Mouse (Mus musculus) hindbrain, embryonic 11.5 days (tissue): ENCODE measurements around the gene Gm10229. TPM values are rescaled to one million over a fixed set of nuclear protein-coding genes. Genes with fewer than 3 reads are reported as not detected.
"Not testable (repeated sequence)": the region's sequence is repeated elsewhere in the genome, so short reads cannot be mapped to it uniquely, and the experiment has no call there.

Source experiments
- ATAC-seq: fragments of 200-750 bp; cut with Nextera tagmentation; 2 replicates; pipeline ENCODE4 v1.8.0; 2017; ENCODE audit warnings: mild to moderate bottlenecking, moderate TSS enrichment, moderate library complexity; ENCODE audit not compliant: low FRiP score
- DNase-seq: peaks from one replicate; pipeline ENCODE4 v3.0.0-alpha.2; 2015; ENCODE audit warnings: low spot score
- H3K27ac ChIP-seq: fragments of 300-500 bp; sonication (generic); 2 replicates; pipeline ENCODE4 v1.5.1; 2014; ENCODE audit warnings: mild to moderate bottlenecking, low read depth, low read length
- H3K27me3 ChIP-seq: fragments of 300-500 bp; sonication (generic); 2 replicates; pipeline ENCODE4 v1.6.1; 2014; ENCODE audit warnings: mild to moderate bottlenecking, low read length, moderate library complexity, mixed read lengths; ENCODE audit not compliant: control insufficient read depth, insufficient read depth
- H3K36me3 ChIP-seq: fragments of 300-500 bp; sonication (generic); 2 replicates; pipeline ENCODE4 v1.6.1; 2014; ENCODE audit warnings: mild to moderate bottlenecking, low read length, moderate library complexity, mixed read lengths; ENCODE audit not compliant: control insufficient read depth, insufficient read depth
- H3K4me1 ChIP-seq: fragments of 300-500 bp; sonication (generic); replicated peaks from 2 replicates; pipeline ENCODE4 v1.6.1; 2014; ENCODE audit warnings: low read length, mixed read lengths; ENCODE audit not compliant: control insufficient read depth, insufficient read depth
- H3K4me2 ChIP-seq: fragments of 300-500 bp; sonication (generic); replicated peaks from 2 replicates; pipeline ENCODE4 v1.6.1; 2014; ENCODE audit warnings: mild to moderate bottlenecking, low read depth, low read length
- H3K4me3 ChIP-seq: fragments of 300-500 bp; sonication (generic); 2 replicates; pipeline ENCODE4 v1.5.1; 2014; ENCODE audit warnings: low read depth, low read length
- H3K9ac ChIP-seq: fragments of 300-500 bp; sonication (generic); 2 replicates; pipeline ENCODE4 v1.6.1; 2014; ENCODE audit warnings: low read depth, low read length
- H3K9me3 ChIP-seq: fragments of 300-500 bp; sonication (generic); 2 replicates; pipeline ENCODE4 v1.6.1; 2016; ENCODE audit warnings: low read length; ENCODE audit not compliant: control insufficient read depth
- WGBS: fragments of 180-500 bp; shearing (Covaris S2); extraction: QIAGEN DNeasy Blood & Tissue Kit; methylation state at CpG from one replicate; pipeline ENCODE4 v1.1.7; 2014; 5-methylcytosine and 5-hydroxymethylcytosine counted together
- polyA plus RNA-seq: library from polyadenylated mRNA; unstranded; fragments of >200 nt; fragmentation: Nextera tagmentation; extraction: Ambion mirVana; gene quantifications from 2 replicates; pipeline ENCODE4 v1.2.1, GENCODE M21; 2014

Gene Gm10229
- not detected in 2 replicates for polyA plus RNA-seq

DNA sequence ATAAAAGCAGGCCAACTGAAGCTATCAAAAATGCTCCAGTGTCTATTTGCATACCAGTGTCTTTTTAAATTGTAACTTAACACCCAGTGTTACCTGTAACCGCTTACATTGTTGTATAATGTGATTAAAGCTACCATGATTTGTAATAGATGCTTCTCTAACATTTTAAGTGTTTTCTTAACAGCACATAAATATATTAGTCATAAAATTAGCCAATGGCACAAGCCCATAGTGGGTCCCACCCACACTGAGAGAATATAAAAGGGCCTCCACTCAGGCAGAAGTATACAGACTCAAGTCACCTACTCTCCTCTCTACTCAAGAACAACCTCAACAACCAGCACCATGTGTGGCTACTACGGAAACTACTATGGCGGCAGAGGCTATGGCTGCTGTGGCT, at the start of gene Gm10229:
TSS of gene Gm10229 (plus strand) at position 301 of the 400 bp plus-strand sequence.
- H3K4me1 ChIP-seq, H3K4me2 ChIP-seq, H3K27ac ChIP-seq, H3K27me3 ChIP-seq, H3K4me3 ChIP-seq, ATAC-seq, H3K9ac ChIP-seq, DNase-seq, H3K9me3 ChIP-seq, H3K36me3 ChIP-seq: not testable (repeated sequence)
- 92% methylated on average over 1 of the region's 3 CpGs for WGBS

DNA sequence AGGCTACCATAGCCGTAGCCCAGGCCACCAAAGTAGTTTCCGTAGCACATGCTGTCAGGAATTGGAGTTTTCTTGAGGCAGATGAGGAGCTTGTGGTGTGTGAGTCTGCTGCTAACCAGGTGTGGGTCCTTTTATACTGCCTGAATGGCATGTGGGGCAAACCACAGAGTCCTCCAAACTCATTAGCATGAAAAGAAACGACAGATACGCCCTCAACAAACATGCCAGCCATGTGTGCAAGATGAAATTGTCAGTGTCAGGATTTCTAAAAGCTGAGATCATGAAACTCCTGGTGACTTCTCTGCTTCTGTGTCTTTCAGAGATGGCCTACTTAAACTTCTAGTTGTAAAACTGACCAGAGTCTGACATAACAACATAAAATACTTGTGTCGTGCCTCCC, 4.4 kb upstream of the Gm10229 start, which contains the start of gene Krtap22-2:
TSS of gene Krtap22-2 (minus strand) at position 101 of the 400 bp plus-strand sequence.
- WGBS: 85% methylated on average over 5 of the region's 5 CpGs
- H3K9ac ChIP-seq: no peak within 1 kb of the TSS
- H3K36me3 ChIP-seq: no peaks in the 10 kb centered on the region
- DNase-seq (no peak), ATAC-seq (no peak)
- H3K27me3 ChIP-seq: no peaks in the 10 kb centered on the region
- H3K4me1 ChIP-seq: no peaks in the 10 kb centered on the region
- H3K4me3 ChIP-seq: no peak within 1 kb of the TSS
- H3K27ac ChIP-seq: no peak within 1 kb of the TSS
- H3K4me2 ChIP-seq: no peak within 1 kb of the TSS
- no peaks in the 10 kb centered on the region for H3K9me3 ChIP-seq

DNA sequence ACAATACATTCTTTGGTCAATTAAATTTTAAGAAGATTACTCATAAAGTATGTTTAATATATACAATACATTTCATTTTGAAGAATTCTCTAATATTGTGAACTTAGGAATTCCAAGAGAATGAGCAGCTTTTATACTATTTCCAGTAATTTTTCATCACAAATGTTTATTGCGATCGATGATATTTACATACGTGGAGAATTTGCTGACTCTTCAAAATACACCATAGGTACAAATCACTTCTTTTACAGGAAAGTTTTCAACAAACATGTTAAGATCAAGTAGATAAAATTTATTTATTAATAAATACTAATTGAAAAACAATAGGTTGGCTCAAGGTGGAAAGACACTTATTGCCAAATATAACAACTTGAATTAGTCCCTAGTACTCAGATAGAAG, 1.1 kb upstream of the Gm10229 start:
- H3K27ac ChIP-seq: no peak overlapping the region
- 94% methylated on average over 3 of the region's 3 CpGs for WGBS
- H3K27me3 ChIP-seq: no peaks in the 10 kb centered on the region
- H3K9me3 ChIP-seq: no peaks in the 10 kb centered on the region
- H3K4me2 ChIP-seq: no peak overlapping the region
- no peak for ATAC-seq
- H3K9ac ChIP-seq: no peak overlapping the region
- no peaks in the 10 kb centered on the region for H3K4me1 ChIP-seq
- no peaks in the 10 kb centered on the region for H3K36me3 ChIP-seq
- DNase-seq: no peak
- H3K4me3 ChIP-seq: no peak overlapping the region

DNA sequence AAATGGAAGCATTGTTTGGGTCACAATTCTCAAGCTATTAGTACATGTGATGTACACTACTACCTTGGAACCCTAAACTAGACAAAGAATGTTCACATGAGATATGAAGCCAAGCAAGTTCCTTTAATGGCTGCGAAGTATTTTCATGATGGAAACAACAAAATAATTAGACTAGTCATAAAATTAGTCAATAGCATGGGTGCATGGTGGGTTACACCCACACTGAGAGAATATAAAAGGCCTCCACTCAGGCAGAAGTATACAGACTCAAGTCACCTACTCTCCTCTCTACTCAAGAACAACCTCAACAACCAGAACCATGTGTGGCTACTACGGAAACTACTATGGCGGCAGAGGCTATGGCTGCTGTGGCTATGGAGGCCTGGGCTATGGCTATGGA, 16.3 kb downstream of the Gm10229 start, which contains the start of gene Krtap6-1:
TSS of gene Krtap6-1 (plus strand) at position 301 of the 400 bp plus-strand sequence.
- 94% methylated on average over 3 of the region's 3 CpGs for WGBS
- H3K36me3 ChIP-seq, H3K4me2 ChIP-seq, H3K27me3 ChIP-seq, H3K27ac ChIP-seq, H3K9me3 ChIP-seq, H3K4me1 ChIP-seq, H3K9ac ChIP-seq, ATAC-seq, H3K4me3 ChIP-seq, DNase-seq: not testable (repeated sequence)

DNA sequence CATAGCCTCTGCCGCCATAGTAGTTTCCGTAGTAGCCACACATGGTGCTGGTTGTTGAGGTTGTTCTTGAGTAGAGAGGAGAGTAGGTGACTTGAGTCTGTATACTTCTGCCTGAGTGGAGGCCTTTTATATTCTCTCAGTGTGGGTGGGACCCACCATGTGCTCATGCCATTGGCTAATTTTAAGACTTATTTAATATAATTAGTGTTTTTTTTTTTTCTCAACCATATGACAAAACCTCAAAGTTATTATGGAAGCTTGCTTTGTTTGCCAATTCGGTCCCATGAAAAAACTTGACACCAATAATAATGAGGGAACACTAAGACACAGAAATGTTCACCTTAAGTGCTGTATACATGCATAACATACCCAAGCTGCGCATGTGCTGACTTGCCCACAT, 26.3 kb downstream of the Gm10229 start, which contains the start of gene Gm10228:
TSS of gene Gm10228 (minus strand) at position 101 of the 400 bp plus-strand sequence.
- not testable (repeated sequence) for H3K27me3 ChIP-seq, H3K4me2 ChIP-seq, H3K4me3 ChIP-seq, ATAC-seq, H3K9ac ChIP-seq, H3K36me3 ChIP-seq, DNase-seq, H3K9me3 ChIP-seq, H3K4me1 ChIP-seq, H3K27ac ChIP-seq
- 93% methylated on average over 2 of the region's 4 CpGs for WGBS

DNA sequence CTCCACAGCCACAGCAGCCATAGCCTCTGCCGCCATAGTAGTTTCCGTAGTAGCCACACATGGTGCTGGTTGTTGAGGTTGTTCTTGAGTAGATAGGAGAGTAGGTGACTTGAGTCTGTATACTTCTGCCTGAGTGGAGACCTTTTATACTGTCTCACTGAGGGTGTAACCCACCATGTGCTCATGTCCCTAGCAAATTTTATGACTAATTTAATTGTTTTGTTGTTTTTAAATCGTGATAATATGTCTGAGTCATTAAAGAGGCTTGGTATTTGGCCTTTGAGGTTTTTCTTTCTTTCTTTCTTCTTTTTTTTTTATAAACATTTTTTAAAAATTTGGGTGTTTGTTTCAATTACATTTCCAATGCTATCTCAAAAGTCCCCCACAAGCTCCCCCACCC, 32.7 kb downstream of the Gm10229 start, which contains the start of gene Krtap6-5:
TSS of gene Krtap6-5 (minus strand) at position 101 of the 400 bp plus-strand sequence.
- H3K4me3 ChIP-seq: no peak within 1 kb of the TSS
- no peaks in the 10 kb centered on the region for H3K27me3 ChIP-seq
- no peak within 1 kb of the TSS for H3K4me2 ChIP-seq
- H3K27ac ChIP-seq: no peak within 1 kb of the TSS
- DNase-seq: no peak
- H3K4me1 ChIP-seq: no peaks in the 10 kb centered on the region
- no peaks in the 10 kb centered on the region for H3K36me3 ChIP-seq
- H3K9me3 ChIP-seq: no peaks in the 10 kb centered on the region
- 88% methylated on average over 3 of the region's 3 CpGs for WGBS
- H3K9ac ChIP-seq: no peak within 1 kb of the TSS
- ATAC-seq: no peak

DNA sequence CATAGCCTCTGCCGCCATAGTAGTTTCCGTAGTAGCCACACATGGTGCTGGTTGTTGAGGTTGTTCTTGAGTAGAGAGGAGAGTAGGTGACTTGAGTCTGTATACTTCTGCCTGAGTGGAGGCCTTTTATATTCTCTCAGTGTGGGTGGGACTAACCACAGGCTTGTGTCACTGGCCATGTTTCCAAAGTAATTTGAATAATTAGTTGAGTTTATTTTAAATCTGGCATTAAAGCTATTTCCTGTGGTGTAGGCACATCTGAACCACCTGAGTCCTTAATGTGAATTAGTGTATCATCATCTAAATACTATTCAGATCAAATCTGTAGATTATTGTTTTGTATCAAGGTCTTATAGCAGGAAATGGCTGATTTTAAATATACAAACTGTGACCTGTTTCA, 48.8 kb downstream of the Gm10229 start, which contains the start of gene 1110025L11Rik:
TSS of gene 1110025L11Rik (minus strand) at position 101 of the 400 bp plus-strand sequence.
- not testable (repeated sequence) for H3K4me2 ChIP-seq, H3K4me1 ChIP-seq, H3K9ac ChIP-seq, H3K27me3 ChIP-seq, H3K27ac ChIP-seq, DNase-seq, H3K36me3 ChIP-seq, H3K4me3 ChIP-seq, H3K9me3 ChIP-seq, ATAC-seq
- WGBS: no CpG with 5 or more reads among the region's 2 CpGs

Other genes with a start within 250 kb of the Gm10229 start
- gene 2310057N15Rik, start 241.1 kb upstream of the Gm10229 start, polyA plus RNA-seq: not detected in 2 replicates
- not detected in 2 replicates for gene Gm5965, start 237.4 kb upstream of the Gm10229 start, polyA plus RNA-seq
- gene Gm20741, start 203.1 kb upstream of the Gm10229 start, polyA plus RNA-seq: not detected in 2 replicates
- gene Krtap15, start 195.1 kb upstream of the Gm10229 start, polyA plus RNA-seq: not detected in 2 replicates
- not detected in 2 replicates for gene Krtap14, start 189.1 kb upstream of the Gm10229 start, polyA plus RNA-seq
- gene Krtap19-1, start 145.9 kb upstream of the Gm10229 start, polyA plus RNA-seq: not detected in 2 replicates
- not detected in 2 replicates for gene Krtap19-2, start 141.0 kb upstream of the Gm10229 start, polyA plus RNA-seq
- gene Krtap19-3, start 137.2 kb upstream of the Gm10229 start, polyA plus RNA-seq: not detected in 2 replicates
- not detected in 2 replicates for gene Krtap19-4, start 130.2 kb upstream of the Gm10229 start, polyA plus RNA-seq
- not detected in 2 replicates for gene Krtap19-5, start 118.8 kb upstream of the Gm10229 start, polyA plus RNA-seq
- not detected in 2 replicates for gene Krtap19-9b, start 83.0 kb upstream of the Gm10229 start, polyA plus RNA-seq
- not detected in 2 replicates for gene Krtap16-3, start 52.4 kb upstream of the Gm10229 start, polyA plus RNA-seq
- not detected in 2 replicates for gene Krtap22-2, start 4.5 kb upstream of the Gm10229 start, polyA plus RNA-seq
- not detected in 2 replicates for gene Krtap6-1, start 16.4 kb downstream of the Gm10229 start, polyA plus RNA-seq
- gene Gm10228, start 26.2 kb downstream of the Gm10229 start, polyA plus RNA-seq: not detected in 2 replicates
- not detected in 2 replicates for gene Krtap6-5, start 32.6 kb downstream of the Gm10229 start, polyA plus RNA-seq
- gene 1110025L11Rik, start 48.7 kb downstream of the Gm10229 start, polyA plus RNA-seq: not detected in 2 replicates
- gene Krtap6-3, start 68.7 kb downstream of the Gm10229 start, polyA plus RNA-seq: not detected in 2 replicates
- not detected in 2 replicates for gene Gm6358, start 125.6 kb downstream of the Gm10229 start, polyA plus RNA-seq
- not detected in 2 replicates for gene Gm10061, start 135.8 kb downstream of the Gm10229 start, polyA plus RNA-seq
- not detected in 2 replicates for gene Gm9789, start 142.7 kb downstream of the Gm10229 start, polyA plus RNA-seq
- not detected in 2 replicates for gene Gm7735, start 154.2 kb downstream of the Gm10229 start, polyA plus RNA-seq
- gene 1110057P08Rik, start 159.5 kb downstream of the Gm10229 start, polyA plus RNA-seq: not detected in 2 replicates
- gene Krtap20-2, start 190.6 kb downstream of the Gm10229 start, polyA plus RNA-seq: not detected in 2 replicates